15 mouse cellular contexts compared by ENCODE assay signal in genomic region chr2:85105426-85106013, GRCm38 (mm10). TPM values are rescaled to one million over a fixed set of nuclear protein-coding genes. Genes with fewer than 3 reads are reported as not detected.
DNase-seq lines count a peak whose midpoint lies in the region; ATAC-seq and TF ChIP-seq lines count a peak whose summit lies in the region.
"Had no signal": no experiment of that assay in that cellular context is flagged by ENCODE, and none has a peak within 500 bp of the region (broad histone marks: within the 10 kb centered on the region; RNA-seq: fewer than 3 reads in every experiment).

No protein-coding gene starts in this region.

- no peak overlapping the region for H3K4me2 ChIP-seq in kidney, embryonic 15.5 days
- H3K4me2 ChIP-seq in intestine, embryonic 15.5 days (replicated peaks) = no peak overlapping the region
- peak overlapping the region; percentile 17 for H3K4me2 ChIP-seq in lung, postnatal 0 days (replicated peaks; ENCODE audit: low read depth, low read length)
- no peak overlapping the region for H3K4me2 ChIP-seq in stomach, embryonic 15.5 days
- H3K4me2 ChIP-seq: liver, embryonic 12.5 days had no signal

- H3K27me3 ChIP-seq in kidney, embryonic 15.5 days = no peaks in the 10 kb centered on the region
- no peaks in the 10 kb centered on the region for H3K27me3 ChIP-seq in intestine, embryonic 15.5 days (replicated peaks)
- H3K27me3 ChIP-seq in lung, postnatal 0 days (replicated peaks; ENCODE audit: insufficient read depth, low read length) = no peaks in the 10 kb centered on the region
- no peaks in the 10 kb centered on the region for H3K27me3 ChIP-seq in stomach, embryonic 15.5 days (replicated peaks)
- H3K27me3 ChIP-seq: liver, embryonic 12.5 days had no signal

- DNase-seq in kidney, adult 9 months = no peak
- DNase-seq in lung, postnatal 0 days (ENCODE audit: low spot score) = peak; percentile 83
- no peak for DNase-seq in left cerebral cortex, postnatal 25 days (ENCODE audit: low spot score in 2 of 2)
- no peak for DNase-seq in left cerebral cortex, postnatal 4 days
- DNase-seq: adrenal gland, postnatal 36 days; heart, postnatal 36 days had no signal

- peak overlapping the region; percentile 11; the same call in 1 of the 2 replicates for H3K27ac ChIP-seq in kidney, embryonic 15.5 days
- H3K27ac ChIP-seq in intestine, embryonic 15.5 days = peak overlapping the region; percentile 41
- peak overlapping the region; percentile 77 for H3K27ac ChIP-seq in lung, postnatal 0 days (ENCODE audit: low read length)
- peak overlapping the region; percentile 79 for H3K27ac ChIP-seq in stomach, embryonic 15.5 days
- H3K27ac ChIP-seq: liver, embryonic 12.5 days; midbrain, embryonic 10.5 days had no signal

- H3K4me3 ChIP-seq in kidney, embryonic 15.5 days (replicated peaks) = no peak overlapping the region
- no peak overlapping the region for H3K4me3 ChIP-seq in intestine, embryonic 15.5 days (replicated peaks)
- H3K4me3 ChIP-seq in lung, postnatal 0 days (ENCODE audit: low read depth, low read length) = no peak overlapping the region
- H3K4me3 ChIP-seq in stomach, embryonic 15.5 days (replicated peaks) = no peak overlapping the region
- H3K4me3 ChIP-seq: liver, embryonic 12.5 days; midbrain, embryonic 10.5 days; myocyte had no signal

- peaks cover 10% of the 10 kb centered on the region for H3K4me1 ChIP-seq in kidney, embryonic 15.5 days
- peaks cover 15% of the 10 kb centered on the region for H3K4me1 ChIP-seq in intestine, embryonic 15.5 days (replicated peaks)
- peaks cover 14% of the 10 kb centered on the region; the same call in 1 of the 2 replicates for H3K4me1 ChIP-seq in lung, postnatal 0 days (ENCODE audit: insufficient read depth, low read depth, low read length)
- 0 out of 2 replicates have a peak, but pooled peaks cover 13% of the 10 kb centered on the region for H3K4me1 ChIP-seq in stomach, embryonic 15.5 days
- H3K4me1 ChIP-seq: midbrain, embryonic 10.5 days had no signal

- TF ChIP-seq CTCF in lung, postnatal 0 days (IDR thresholded peaks at IDR 0.05) = no peak

- no peak overlapping the region for H3K9ac ChIP-seq in kidney, embryonic 15.5 days
- no peak overlapping the region for H3K9ac ChIP-seq in intestine, embryonic 15.5 days
- H3K9ac ChIP-seq in lung, postnatal 0 days (replicated peaks; ENCODE audit: low read depth) = peak overlapping the region; percentile 26; the same call in 1 of the 2 replicates
- no peak overlapping the region for H3K9ac ChIP-seq in stomach, embryonic 15.5 days
- H3K9ac ChIP-seq: liver, embryonic 12.5 days had no signal

- TF ChIP-seq EP300 in lung, postnatal 0 days (IDR thresholded peaks at IDR 0.05) = peak; percentile 77

- ATAC-seq in kidney, embryonic 15.5 days (replicated peaks; ENCODE audit: low FRiP score) = peak; percentile 31
- peak; percentile 34 for ATAC-seq in intestine, embryonic 15.5 days
- ATAC-seq in lung, postnatal 0 days = peak; percentile 87
- peak; percentile 72 for ATAC-seq in stomach, embryonic 15.5 days (ENCODE audit: insufficient read depth, low FRiP score, low read depth)
- ATAC-seq: forebrain, embryonic 14.5 days; inflammation-experienced regulatory T-cells, adult 6 months; liver, embryonic 12.5 days had no signal

- WGBS in kidney, embryonic 15.5 days = 53% methylated on average over 11 of the region's 11 CpGs
- WGBS in intestine, embryonic 15.5 days = 17% methylated on average over 11 of the region's 11 CpGs
- 17% methylated on average over 11 of the region's 11 CpGs for WGBS in lung, postnatal 0 days
- 23% methylated on average over 11 of the region's 11 CpGs for WGBS in stomach, embryonic 15.5 days

- no peaks in the 10 kb centered on the region for H3K36me3 ChIP-seq in kidney, embryonic 15.5 days
- no peaks in the 10 kb centered on the region for H3K36me3 ChIP-seq in intestine, embryonic 15.5 days
- H3K36me3 ChIP-seq in lung, postnatal 0 days (ENCODE audit: insufficient read depth, low read length) = no peaks in the 10 kb centered on the region
- H3K36me3 ChIP-seq in stomach, embryonic 15.5 days = no peaks in the 10 kb centered on the region
- H3K36me3 ChIP-seq: liver, embryonic 12.5 days; midbrain, embryonic 10.5 days had no signal

- intact Hi-C loops in left cerebral cortex, postnatal 25 days (cut with DNase I) = no loop called here
- intact Hi-C loops in left cerebral cortex, postnatal 4 days (cut with DNase I) = no loop called here

- H3K9me3 ChIP-seq in kidney, embryonic 15.5 days (replicated peaks) = no peaks in the 10 kb centered on the region
- H3K9me3 ChIP-seq in intestine, embryonic 15.5 days = no peaks in the 10 kb centered on the region
- no peaks in the 10 kb centered on the region for H3K9me3 ChIP-seq in lung, postnatal 0 days (ENCODE audit: low read length)
- no peaks in the 10 kb centered on the region for H3K9me3 ChIP-seq in stomach, embryonic 15.5 days
- H3K9me3 ChIP-seq: liver, embryonic 12.5 days; midbrain, embryonic 10.5 days had no signal

RNA-seq across cellular contexts. Expression of gene Aplnr, which starts 30.5 kb away (rescaled TPM):
- polyA plus RNA-seq in kidney, embryonic 15.5 days (2015; fragmentation: Nextera tagmentation; extraction: Ambion mirVana) = 94.6 and 104 TPM in 2 replicates
- 59.6 and 64.8 TPM in 2 replicates for polyA plus RNA-seq in intestine, embryonic 15.5 days (2015; fragmentation: Nextera tagmentation; extraction: Ambion mirVana)
- polyA plus RNA-seq in lung, postnatal 0 days (2015; fragmentation: Nextera tagmentation; extraction: Ambion mirVana) = 84.1 and 90.6 TPM in 2 replicates
- polyA plus RNA-seq in stomach, embryonic 15.5 days (2015; fragmentation: Nextera tagmentation; extraction: Ambion mirVana) = 65.3 and 72.1 TPM in 2 replicates
- 1 to 10 TPM; 1.9 to 2.0 TPM for total RNA-seq in left cerebral cortex, postnatal 25 days (2021)
- total RNA-seq in left cerebral cortex, postnatal 4 days (2021) = 10 to 100 TPM; 27.9 to 28.4 TPM
- total RNA-seq: MEL had no signal
- polyA plus RNA-seq: inflammation-experienced regulatory T-cells, adult 6 months had no signal

RNA-seq across cellular contexts. Expression of gene Tnks1bp1, which starts 57.7 kb away (rescaled TPM):
- polyA plus RNA-seq in kidney, embryonic 15.5 days (2015; fragmentation: Nextera tagmentation; extraction: Ambion mirVana) = 29.2 and 39.2 TPM in 2 replicates
- polyA plus RNA-seq in intestine, embryonic 15.5 days (2015; fragmentation: Nextera tagmentation; extraction: Ambion mirVana) = 35.2 and 35.5 TPM in 2 replicates
- polyA plus RNA-seq in lung, postnatal 0 days (2015; fragmentation: Nextera tagmentation; extraction: Ambion mirVana) = 40.3 and 40.7 TPM in 2 replicates
- 38.6 and 48.4 TPM in 2 replicates for polyA plus RNA-seq in stomach, embryonic 15.5 days (2015; fragmentation: Nextera tagmentation; extraction: Ambion mirVana)
- 100 to 1,000 TPM; 112 to 123 TPM for total RNA-seq in left cerebral cortex, postnatal 25 days (2021)
- total RNA-seq in left cerebral cortex, postnatal 4 days (2021) = 10 to 100 TPM; 80.1 to 91.9 TPM

Comparison
In these comparisons a context has a peak if more than half of its experiments do, and no peak if none do; other contexts are left out.
1. ATAC-seq: peak in every context shown above with its lines; median percentile 87 in lung, postnatal 0 days; 72 in stomach, embryonic 15.5 days; 34 in intestine, embryonic 15.5 days; 31 in kidney, embryonic 15.5 days.
2. H3K27ac ChIP-seq: peak in every context shown above with its lines; median percentile 79 in stomach, embryonic 15.5 days; 77 in lung, postnatal 0 days; 41 in intestine, embryonic 15.5 days; 11 in kidney, embryonic 15.5 days.